Comparison of ENCODE assay signal across 14 mouse cellular contexts in genomic region chr10:14107980-14108671, GRCm38 (mm10).
DNase-seq lines count a peak whose midpoint lies in the region.
"Had no signal": no experiment of that assay in that cellular context is flagged by ENCODE, and none has a peak within 500 bp of the region (broad histone marks: within the 10 kb centered on the region; RNA-seq: fewer than 3 reads in every experiment).

No protein-coding gene starts in this region.

- peak; percentile 12 for DNase-seq in embryo, embryonic 10.5 days (ENCODE audit: low spot score)
- no peak for DNase-seq in embryo, embryonic 11 days
- DNase-seq in heart, adult 11 months, result peak; percentile 7
- DNase-seq in heart, adult 18-20 months, result no peak
- DNase-seq in MN1 (ENCODE audit: low spot score), result peak; percentile 90
- peak; percentile 13 for DNase-seq in mesoderm, embryonic 11.5 days (ENCODE audit: low read depth, low spot score)
- DNase-seq in adrenal gland, adult (ENCODE audit: inconsistent age in 2 of 2, low spot score in 1 of 2), result no peak
- DNase-seq: adrenal gland, adult 2 months; adrenal gland, postnatal 25 days; cerebellum, adult 11 months; cerebellum, adult 8-10 months; cerebellum, postnatal 14 days; gastrocnemius, postnatal 10 days; kidney, adult 2 months had no signal

Comparison
In these comparisons a context has a peak if more than half of its experiments do, and no peak if none do; other contexts are left out.
1. DNase-seq: peak in embryo, embryonic 10.5 days (single experiment), heart, adult 11 months (single experiment), MN1 (single experiment) and mesoderm, embryonic 11.5 days (single experiment); none in embryo, embryonic 11 days (single experiment), heart, adult 18-20 months (0 of 2) and adrenal gland, adult (0 of 2).